Mouse (Mus musculus) heart, postnatal 4 days (tissue): ENCODE measurements around the gene Spats1. TPM values are rescaled to one million over a fixed set of nuclear protein-coding genes. Genes with fewer than 3 reads are reported as not detected.
"Not testable (repeated sequence)": the region's sequence is repeated elsewhere in the genome, so short reads cannot be mapped to it uniquely, and the experiment has no call there.

ENCODE experiments used
- DNase-seq: peaks from one replicate; pipeline ENCODE4 v3.0.0; 2021
- total RNA-seq, 2 experiments: library from RNA; stranded (reverse); gene quantifications; 2 replicates each; pipeline ENCODE4 v1.2.3; 2021

The Spats1 gene
- total RNA-seq, 2 experiments from 2014 or later = 0.71 to 0.92 TPM

GRCm38 (mm10) chr17:45434262-45434590, 41.0 kb downstream of the Spats1 start:
- no peak for DNase-seq

GRCm38 (mm10) chr17:45433419-45434261, 41.6 kb downstream of the Spats1 start, which contains the start of gene Cdc5l:
Gene Cdc5l, minus strand, starts transcription at chr17:45433737.
- DNase-seq = peak; percentile 99

- DNase-seq = peak; percentile 50
These were observed 42.4 kb downstream of the Spats1 start for GRCm38 (mm10) chr17:45432706-45433398.

- no peak for DNase-seq
These were observed 43.2 kb downstream of the Spats1 start for GRCm38 (mm10) chr17:45432007-45432406.

GRCm38 (mm10) chr17:45417387-45417786, 57.8 kb downstream of the Spats1 start:
- no peak for DNase-seq

GRCm38 (mm10) chr17:45411617-45412016, 63.6 kb downstream of the Spats1 start:
- not testable (repeated sequence) for DNase-seq

GRCm38 (mm10) chr17:45408719-45409118, 66.5 kb downstream of the Spats1 start:
- DNase-seq = no peak

GRCm38 (mm10) chr17:45406281-45406680, 68.9 kb downstream of the Spats1 start:
- DNase-seq = no peak

- DNase-seq = peak; percentile 62
These were observed 72.0 kb downstream of the Spats1 start for GRCm38 (mm10) chr17:45403207-45403606.

GRCm38 (mm10) chr17:45402601-45403000, 72.6 kb downstream of the Spats1 start:
- no peak for DNase-seq

GRCm38 (mm10) chr17:45402126-45402525, 73.1 kb downstream of the Spats1 start:
- no peak for DNase-seq

GRCm38 (mm10) chr17:45401126-45401905, 73.9 kb downstream of the Spats1 start:
- DNase-seq = no peak

- no peak for DNase-seq
These were observed 77.2 kb downstream of the Spats1 start for GRCm38 (mm10) chr17:45398021-45398420.

- no peak for DNase-seq
These were observed 77.7 kb downstream of the Spats1 start for GRCm38 (mm10) chr17:45397541-45397940.

- no peak for DNase-seq
These were observed 80.6 kb downstream of the Spats1 start for GRCm38 (mm10) chr17:45394612-45395011.

GRCm38 (mm10) chr17:45393765-45394164, 81.5 kb downstream of the Spats1 start:
- no peak for DNase-seq

Other genes starting within 250 kb of the Spats1 start
- gene Cdc5l, start 41.7 kb downstream of the Spats1 start, total RNA-seq = 10 to 100 TPM; 52.4 to 54.4 TPM
- gene Aars2, start 31.4 kb upstream of the Spats1 start, total RNA-seq = 10 to 100 TPM; 21.5 to 21.9 TPM
- not detected for gene Tcte1, start 48.0 kb upstream of the Spats1 start, total RNA-seq
- gene Tmem151b, start 74.3 kb upstream of the Spats1 start, total RNA-seq = under 1 TPM; 0.20 to 0.24 TPM
- gene Nfkbie, start 80.3 kb upstream of the Spats1 start, total RNA-seq = 1 to 10 TPM; 1.5 to 1.9 TPM
- gene Slc35b2, start 88.5 kb upstream of the Spats1 start, total RNA-seq = 10 to 100 TPM; 37.3 to 39.2 TPM
- 1,000 to 10,000 TPM; 1,093 to 1,133 TPM for gene Hsp90ab1, start 97.9 kb upstream of the Spats1 start, total RNA-seq
- 10 to 100 TPM; 77.9 to 96.2 TPM for gene Slc29a1, start 124.2 kb upstream of the Spats1 start, total RNA-seq
- not detected for gene Mymx, start 126.7 kb upstream of the Spats1 start, total RNA-seq
- gene Capn11, start 183.9 kb upstream of the Spats1 start, total RNA-seq = 1 to 10 TPM in 1 of 2 experiments, not detected in 1; 1.3 TPM
- 10 to 100 TPM; 89.8 to 90.8 TPM for gene Mrpl14, start 210.9 kb upstream of the Spats1 start, total RNA-seq
- 10 to 100 TPM; 74.3 to 77.1 TPM for gene Tmem63b, start 211.5 kb upstream of the Spats1 start, total RNA-seq